Mouse (Mus musculus) midbrain, embryonic 10.5 days (tissue): Measurements from ENCODE around the gene Mtch1. TPM values are rescaled to one million over a fixed set of nuclear protein-coding genes. Genes with fewer than 3 reads are reported as not detected.
A peak's percentile ranks its signal among the peaks of the same experiment; 100 is the strongest.

Experiments
- DNase-seq: peaks from one replicate; pipeline ENCODE4 v3.0.0-alpha.2; 2017; ENCODE audit warnings: low spot score
- H3K27ac ChIP-seq: fragments of 300-500 bp; sonication (generic); replicated peaks from 2 replicates; pipeline ENCODE4 v1.5.1; 2016; ENCODE audit warnings: mild to moderate bottlenecking
- H3K27me3 ChIP-seq: fragments of 300-500 bp; sonication (generic); 2 replicates; pipeline ENCODE4 v1.6.1; 2016; ENCODE audit warnings: low read depth, mild to moderate bottlenecking; ENCODE audit not compliant: poor library complexity, severe bottlenecking
- H3K36me3 ChIP-seq: fragments of 300-500 bp; sonication (generic); 2 replicates; pipeline ENCODE4 v1.6.1; 2016; ENCODE audit warnings: mild to moderate bottlenecking, moderate library complexity
- H3K4me1 ChIP-seq: fragments of 300-500 bp; sonication (generic); 2 replicates; pipeline ENCODE4 v1.6.1; 2016
- H3K4me3 ChIP-seq: fragments of 300-500 bp; sonication (generic); 2 replicates; pipeline ENCODE4 v1.5.1; 2016; ENCODE audit warnings: mild to moderate bottlenecking, moderate library complexity
- H3K9me3 ChIP-seq: fragments of 300-500 bp; sonication (generic); replicated peaks from 2 replicates; pipeline ENCODE4 v1.6.1; 2016; ENCODE audit warnings: mild to moderate bottlenecking
- WGBS: fragments of 180-500 bp; shearing (Covaris S2); methylation state at CpG from one replicate; pipeline ENCODE4 v1.1.7; 2016; 5-methylcytosine and 5-hydroxymethylcytosine counted together
- polyA plus RNA-seq: library from polyadenylated mRNA; unstranded; fragments of >200 nt; fragmentation: Nextera tagmentation; extraction: Ambion mirVana; gene quantifications from 2 replicates; pipeline ENCODE4 v1.2.1, GENCODE M21; 2016

Gene Mtch1
- polyA plus RNA-seq, 1 experiment from 2014 or later, result 277 TPM

- Histone ChIP-seq H3K27me3 (no peaks in the 10 kb centered on the region), H3K27ac (no peak overlapping the region), H3K36me3 (no peaks in the 10 kb centered on the region), H3K4me3 (no peak overlapping the region), H3K9me3 (0 out of 2 replicates have a peak, but pooled peaks cover 5% of the 10 kb centered on the region), H3K4me1 (peaks cover 17% of the 10 kb centered on the region)
- no peak for DNase-seq
- 88% methylated on average over 21 of the region's 21 CpGs for WGBS
Measured at GRCm38 (mm10) chr17:29310056-29310623, 37.6 kb downstream of the Mtch1 start.

- peaks cover 37% of the 10 kb centered on the region for H3K4me1 ChIP-seq
- H3K27me3 ChIP-seq, result no peaks in the 10 kb centered on the region
- H3K27ac ChIP-seq, result no peak overlapping the region
- no peak overlapping the region for H3K4me3 ChIP-seq
- no peaks in the 10 kb centered on the region for H3K9me3 ChIP-seq
- WGBS, result 59% methylated on average over 7 of the region's 7 CpGs
- no peak for DNase-seq
- peaks cover 22% of the 10 kb centered on the region for H3K36me3 ChIP-seq
Measured at GRCm38 (mm10) chr17:29305871-29306270, 41.9 kb downstream of the Mtch1 start.

GRCm38 (mm10) chr17:29305058-29305806, 42.5 kb downstream of the Mtch1 start:
- DNase-seq, result peak; percentile 43
- H3K27ac ChIP-seq, result no peak overlapping the region; the same call in 1 of the 2 replicates

GRCm38 (mm10) chr17:29304376-29305057, 43.2 kb downstream of the Mtch1 start:
- H3K4me1 ChIP-seq, result peaks cover 37% of the 10 kb centered on the region
- no peaks in the 10 kb centered on the region for H3K27me3 ChIP-seq
- H3K4me3 ChIP-seq, result no peak overlapping the region
- no peaks in the 10 kb centered on the region; the same call in 1 of the 2 replicates for H3K9me3 ChIP-seq
- DNase-seq, result no peak
- peaks cover 35% of the 10 kb centered on the region for H3K36me3 ChIP-seq
- 70% methylated on average over 13 of the region's 13 CpGs for WGBS
- H3K27ac ChIP-seq, result no peak overlapping the region; the same call in 1 of the 2 replicates

More at GRCm38 (mm10) chr17:29305058-29305806, 42.5 kb downstream of the Mtch1 start:
- H3K36me3 ChIP-seq, result peaks cover 28% of the 10 kb centered on the region
- no peaks in the 10 kb centered on the region; the same call in 1 of the 2 replicates for H3K9me3 ChIP-seq
- H3K4me3 ChIP-seq, result no peak overlapping the region
- WGBS, result 37% methylated on average over 15 of the region's 15 CpGs
- peaks cover 37% of the 10 kb centered on the region for H3K4me1 ChIP-seq
- no peaks in the 10 kb centered on the region for H3K27me3 ChIP-seq

GRCm38 (mm10) chr17:29303856-29304255, 43.9 kb downstream of the Mtch1 start:
- Histone ChIP-seq H3K4me1 (peaks cover 34% of the 10 kb centered on the region), H3K27ac (peak overlapping the region; percentile 68; the same call in 1 of the 2 replicates), H3K27me3 (no peaks in the 10 kb centered on the region), H3K4me3 (no peak overlapping the region), H3K9me3 (no peaks in the 10 kb centered on the region; the same call in 1 of the 2 replicates), H3K36me3 (peaks cover 42% of the 10 kb centered on the region)
- WGBS, result 64% methylated on average over 3 of the region's 3 CpGs
- no peak for DNase-seq

- Histone ChIP-seq H3K4me3 (no peak overlapping the region), H3K27ac (peak overlapping the region; percentile 68), H3K9me3 (no peaks in the 10 kb centered on the region; the same call in 1 of the 2 replicates), H3K27me3 (no peaks in the 10 kb centered on the region), H3K36me3 (peaks cover 49% of the 10 kb centered on the region), H3K4me1 (peaks cover 34% of the 10 kb centered on the region)
- WGBS, result 62% methylated on average over 3 of the region's 3 CpGs
- no peak for DNase-seq
Measured at GRCm38 (mm10) chr17:29303087-29303486, 44.6 kb downstream of the Mtch1 start.

- no peak overlapping the region for H3K4me3 ChIP-seq
- WGBS, result 74% methylated on average over 5 of the region's 5 CpGs
- H3K36me3 ChIP-seq, result peaks cover 57% of the 10 kb centered on the region
- H3K4me1 ChIP-seq, result peaks cover 34% of the 10 kb centered on the region
- no peak for DNase-seq
- no peaks in the 10 kb centered on the region for H3K27me3 ChIP-seq
- no peak overlapping the region for H3K27ac ChIP-seq
- no peaks in the 10 kb centered on the region; the same call in 1 of the 2 replicates for H3K9me3 ChIP-seq
Measured at GRCm38 (mm10) chr17:29302149-29302548, 45.6 kb downstream of the Mtch1 start.

- peaks cover 34% of the 10 kb centered on the region for H3K4me1 ChIP-seq
- H3K4me3 ChIP-seq, result no peak overlapping the region
- no peaks in the 10 kb centered on the region; the same call in 1 of the 2 replicates for H3K9me3 ChIP-seq
- WGBS, result 95% methylated on average over 6 of the region's 6 CpGs
- H3K27ac ChIP-seq, result no peak overlapping the region
- H3K36me3 ChIP-seq, result peaks cover 64% of the 10 kb centered on the region
- no peaks in the 10 kb centered on the region for H3K27me3 ChIP-seq
- DNase-seq, result no peak
Measured at GRCm38 (mm10) chr17:29301421-29301820, 46.3 kb downstream of the Mtch1 start.

GRCm38 (mm10) chr17:29300926-29301325, 46.8 kb downstream of the Mtch1 start:
- peaks cover 69% of the 10 kb centered on the region for H3K36me3 ChIP-seq
- H3K4me3 ChIP-seq, result no peak overlapping the region
- H3K4me1 ChIP-seq, result peaks cover 30% of the 10 kb centered on the region
- no peak overlapping the region for H3K27ac ChIP-seq
- no peaks in the 10 kb centered on the region; the same call in 1 of the 2 replicates for H3K9me3 ChIP-seq
- no peaks in the 10 kb centered on the region for H3K27me3 ChIP-seq
- no peak for DNase-seq
- WGBS, result 91% methylated on average over 7 of the region's 7 CpGs

- Histone ChIP-seq H3K27me3 (no peaks in the 10 kb centered on the region), H3K9me3 (no peaks in the 10 kb centered on the region; the same call in 1 of the 2 replicates), H3K27ac (no peak overlapping the region), H3K36me3 (peaks cover 85% of the 10 kb centered on the region), H3K4me1 (peaks cover 18% of the 10 kb centered on the region), H3K4me3 (no peak overlapping the region)
- DNase-seq, result no peak
- 99% methylated on average over 4 of the region's 4 CpGs for WGBS
Measured at GRCm38 (mm10) chr17:29299282-29299681, 48.5 kb downstream of the Mtch1 start.

GRCm38 (mm10) chr17:29297813-29298212, 49.9 kb downstream of the Mtch1 start:
- 88% methylated on average over 6 of the region's 6 CpGs for WGBS
- DNase-seq, result no peak
- H3K4me1 ChIP-seq, result peaks cover 3% of the 10 kb centered on the region; the same call in 1 of the 2 replicates
- H3K9me3 ChIP-seq, result no peaks in the 10 kb centered on the region; the same call in 1 of the 2 replicates
- peaks cover 85% of the 10 kb centered on the region for H3K36me3 ChIP-seq
- H3K27ac ChIP-seq, result no peak overlapping the region
- no peaks in the 10 kb centered on the region for H3K27me3 ChIP-seq
- no peak overlapping the region for H3K4me3 ChIP-seq

GRCm38 (mm10) chr17:29297321-29297720, 50.4 kb downstream of the Mtch1 start:
- whole genome bisulfite sequencing, result 88% methylated on average over 10 of the region's 10 CpGs
- DNase-seq, result no peak
- Histone ChIP-seq H3K9me3 (no peaks in the 10 kb centered on the region; the same call in 1 of the 2 replicates), H3K4me1 (peaks cover 3% of the 10 kb centered on the region; the same call in 1 of the 2 replicates), H3K27ac (no peak overlapping the region), H3K27me3 (no peaks in the 10 kb centered on the region), H3K4me3 (no peak overlapping the region), H3K36me3 (peaks cover 81% of the 10 kb centered on the region)
